Mouse (Mus musculus): Measurements from ENCODE around the gene Atp1b1.

Gene Atp1b1

GRCm38 (mm10) chr1:164467406-164467805 lies 9.3 kb upstream of the Atp1b1 start:
- no peak for DNase-seq (ENCODE audit: low read depth, low spot score)

GRCm38 (mm10) chr1:164461726-164462125 lies 3.6 kb upstream of the Atp1b1 start:
- peak; percentile 95 for DNase-seq (ENCODE audit: low read depth, low spot score)

GRCm38 (mm10) chr1:164460921-164461697 lies 3.0 kb upstream of the Atp1b1 start:
- no peak for DNase-seq (ENCODE audit: low read depth, low spot score)

GRCm38 (mm10) chr1:164459127-164459905 lies 1.2 kb upstream of the Atp1b1 start:
- no peak for DNase-seq (ENCODE audit: low read depth, low spot score)

- no peak for DNase-seq (ENCODE audit: low read depth, low spot score)
These were observed 481 bp upstream of the Atp1b1 start for GRCm38 (mm10) chr1:164458621-164459051.

- no peak for DNase-seq (ENCODE audit: low read depth, low spot score)
These were observed 467 bp downstream of the Atp1b1 start for GRCm38 (mm10) chr1:164457531-164458244.

- peak; percentile 64 for DNase-seq (ENCODE audit: low read depth, low spot score)
These were observed 1.4 kb downstream of the Atp1b1 start for GRCm38 (mm10) chr1:164456731-164457130.

GRCm38 (mm10) chr1:164456065-164456464 lies 2.1 kb downstream of the Atp1b1 start:
- DNase-seq (ENCODE audit: low read depth, low spot score): no peak

GRCm38 (mm10) chr1:164455614-164456013 lies 2.5 kb downstream of the Atp1b1 start:
- no peak for DNase-seq (ENCODE audit: low read depth, low spot score)

- DNase-seq (ENCODE audit: low read depth, low spot score): peak; percentile 71
These were observed 3.3 kb downstream of the Atp1b1 start for GRCm38 (mm10) chr1:164454747-164455400.

- DNase-seq (ENCODE audit: low read depth, low spot score): no peak
These were observed 4.4 kb downstream of the Atp1b1 start for GRCm38 (mm10) chr1:164453739-164454138.

GRCm38 (mm10) chr1:164453146-164453545 lies 5.0 kb downstream of the Atp1b1 start:
- DNase-seq (ENCODE audit: low read depth, low spot score): no peak

- no peak for DNase-seq (ENCODE audit: low read depth, low spot score)
These were observed 5.6 kb downstream of the Atp1b1 start for GRCm38 (mm10) chr1:164452580-164452979.

- no peak for DNase-seq (ENCODE audit: low read depth, low spot score)
These were observed 6.8 kb downstream of the Atp1b1 start for GRCm38 (mm10) chr1:164451346-164451745.

- DNase-seq (ENCODE audit: low read depth, low spot score): no peak
These were observed 7.5 kb downstream of the Atp1b1 start for GRCm38 (mm10) chr1:164450644-164451043.

GRCm38 (mm10) chr1:164450231-164450630 lies 7.9 kb downstream of the Atp1b1 start:
- DNase-seq (ENCODE audit: low read depth, low spot score): no peak

GRCm38 (mm10) chr1:164449626-164450025 lies 8.5 kb downstream of the Atp1b1 start:
- no peak for DNase-seq (ENCODE audit: low read depth, low spot score)

GRCm38 (mm10) chr1:164447521-164447920 lies 10.6 kb downstream of the Atp1b1 start:
- no peak for DNase-seq (ENCODE audit: low read depth, low spot score)

GRCm38 (mm10) chr1:164446535-164446934 lies 11.6 kb downstream of the Atp1b1 start:
- DNase-seq (ENCODE audit: low read depth, low spot score): no peak

GRCm38 (mm10) chr1:164445620-164446162 lies 12.5 kb downstream of the Atp1b1 start:
- no peak for DNase-seq (ENCODE audit: low read depth, low spot score)

GRCm38 (mm10) chr1:164441408-164441974 lies 16.7 kb downstream of the Atp1b1 start:
- no peak for DNase-seq (ENCODE audit: low read depth, low spot score)

Measured in telencephalon, adult 2 months (tissue).